ENCODE assay signal across 18 mouse cellular contexts in genomic region chr5:45286454-45286853, GRCm38 (mm10).
"Had no signal": no experiment of that assay in that cellular context is flagged by ENCODE, and none has a peak within 500 bp of the region (broad histone marks: within the 10 kb centered on the region; RNA-seq: fewer than 3 reads in every experiment).

No protein-coding gene starts in this region.

- H3K4me3 ChIP-seq: midbrain, embryonic 10.5 days; midbrain, embryonic 12.5 days; myocyte; neural tube, embryonic 13.5 days; neural tube, embryonic 15.5 days had no signal

- H3K27me3 ChIP-seq: midbrain, embryonic 12.5 days; neural tube, embryonic 13.5 days; neural tube, embryonic 15.5 days had no signal

- H3K27ac ChIP-seq: liver, embryonic 14.5 days; midbrain, embryonic 10.5 days; midbrain, embryonic 12.5 days; neural tube, embryonic 13.5 days; neural tube, embryonic 15.5 days had no signal

- DNase-seq: lung, embryonic 14.5 days; lung, postnatal 14 days; lung, postnatal 4 days; midbrain, embryonic 14.5 days; retina, postnatal 1 day; right cerebral cortex, adult 18-20 months; right cerebral cortex, postnatal 25 days; right cerebral cortex, postnatal 4 days; spleen, adult 18-20 months; thymus, adult 18-20 months; thymus, postnatal 14 days; thymus, postnatal 36 days had no signal

- H3K36me3 ChIP-seq: midbrain, embryonic 10.5 days; midbrain, embryonic 12.5 days; neural tube, embryonic 13.5 days; neural tube, embryonic 15.5 days had no signal
